Mouse (Mus musculus) frontal cortex, postnatal 14 days (tissue): Measurements from ENCODE around the gene Tmem119.

ENCODE experiments used
- DNase-seq, 2 experiments: peaks; one replicate each; pipeline ENCODE4 v3.0.0; 2022; ENCODE audit warnings: low spot score in 2 of 2

Gene Tmem119

DNA sequence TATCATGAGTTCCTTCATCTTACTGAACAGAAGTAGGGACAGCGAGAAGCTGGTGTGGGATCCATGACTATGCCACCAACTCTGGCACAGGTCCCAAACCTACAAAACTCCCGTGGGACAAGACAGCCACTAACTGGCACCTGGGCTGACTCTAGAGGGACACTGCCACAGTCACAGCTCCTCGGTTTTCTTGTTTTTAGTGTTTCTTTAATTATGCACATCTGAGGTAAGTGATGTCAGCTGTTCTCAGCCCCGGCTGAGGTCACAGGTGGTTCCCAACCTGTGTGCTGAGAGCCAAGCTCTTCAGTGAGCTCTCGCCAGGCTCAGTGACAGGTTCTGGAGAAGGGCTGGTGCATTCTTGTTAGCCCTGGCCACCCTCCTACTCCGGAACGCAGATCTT, 35.9 kb downstream of the Tmem119 start:
- no peak for DNase-seq

DNA sequence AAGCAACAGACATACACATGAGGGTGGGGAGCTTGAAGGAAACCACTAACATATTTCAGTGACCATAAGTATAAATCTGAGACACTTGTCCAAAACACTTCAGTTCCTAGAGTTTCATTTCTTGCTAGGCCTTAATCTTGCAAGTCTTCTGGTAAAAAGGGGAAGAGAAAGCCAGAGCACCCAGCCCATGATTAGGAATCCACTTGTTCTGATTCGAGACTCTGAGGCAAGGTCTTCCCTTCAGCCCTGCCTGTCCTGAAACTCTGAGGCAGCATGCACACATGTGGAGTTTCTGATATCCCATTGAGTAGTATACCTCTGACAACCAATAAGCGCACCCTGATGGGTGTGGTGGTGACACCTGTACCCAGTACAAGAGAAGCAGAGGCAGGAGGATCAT, 38.7 kb downstream of the Tmem119 start:
- no peak for DNase-seq

DNA sequence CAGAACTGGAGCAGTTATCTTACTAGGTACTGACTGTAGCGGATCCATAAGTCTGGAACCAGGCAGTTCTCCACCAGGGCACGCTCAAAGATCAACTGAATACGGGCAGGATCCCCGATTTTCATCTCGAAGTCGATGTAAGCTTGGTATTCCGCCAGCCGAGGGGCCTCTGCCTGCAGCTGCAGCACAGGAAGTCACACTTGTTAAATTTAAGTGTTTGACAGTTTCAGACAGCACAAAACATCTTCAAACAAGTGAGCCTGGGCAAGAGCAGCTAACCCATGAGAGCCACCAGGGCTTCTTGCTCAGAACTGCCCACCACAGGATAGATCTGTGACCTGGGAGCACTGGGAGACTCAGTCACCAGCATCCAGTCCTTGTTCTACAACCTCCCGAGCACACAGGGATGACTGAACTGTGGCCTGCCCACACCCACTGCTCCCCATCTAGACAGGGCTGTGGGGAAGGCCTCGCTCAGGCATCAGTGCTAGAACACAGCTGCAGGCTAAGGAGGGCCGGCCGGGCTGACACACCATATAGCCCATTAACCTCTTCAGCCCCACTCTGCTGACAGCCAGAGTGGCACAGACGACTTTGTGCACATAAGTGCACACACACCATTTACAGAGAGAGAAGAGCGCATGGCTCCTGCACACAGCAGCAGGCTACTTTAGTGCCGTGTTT, 44.8 kb downstream of the Tmem119 start:
- no peak for DNase-seq

DNA sequence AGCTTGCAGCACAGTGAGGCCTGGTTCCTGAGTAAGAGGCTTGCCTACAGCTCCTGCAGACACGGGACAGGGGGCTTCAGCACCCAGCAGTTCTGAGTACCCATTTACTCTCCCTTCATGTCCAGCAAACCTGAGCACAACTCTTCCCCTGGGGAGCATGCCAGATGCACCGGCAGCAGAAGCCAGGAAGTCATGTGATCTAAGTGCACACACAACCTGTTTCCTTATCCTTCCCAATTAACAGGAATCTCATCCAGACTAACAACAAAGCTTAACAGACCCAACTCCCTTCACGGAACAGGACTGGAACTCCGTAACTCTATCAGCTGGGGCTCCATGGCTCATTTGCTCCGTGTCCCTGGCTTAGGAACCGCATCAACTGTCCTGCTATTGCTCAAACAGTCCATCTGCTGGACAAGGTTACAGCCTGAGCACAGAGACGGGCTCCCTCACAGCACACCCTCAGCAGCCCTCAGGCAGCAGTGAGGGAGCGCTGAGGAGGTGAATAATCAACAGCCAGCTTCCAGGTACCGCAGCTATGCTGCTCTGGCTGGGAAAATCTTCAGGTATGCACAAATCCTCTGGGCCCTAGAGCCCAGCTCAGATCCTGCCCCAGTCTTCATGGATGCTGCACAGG, 48.7 kb downstream of the Tmem119 start:
- DNase-seq = no peak

DNA sequence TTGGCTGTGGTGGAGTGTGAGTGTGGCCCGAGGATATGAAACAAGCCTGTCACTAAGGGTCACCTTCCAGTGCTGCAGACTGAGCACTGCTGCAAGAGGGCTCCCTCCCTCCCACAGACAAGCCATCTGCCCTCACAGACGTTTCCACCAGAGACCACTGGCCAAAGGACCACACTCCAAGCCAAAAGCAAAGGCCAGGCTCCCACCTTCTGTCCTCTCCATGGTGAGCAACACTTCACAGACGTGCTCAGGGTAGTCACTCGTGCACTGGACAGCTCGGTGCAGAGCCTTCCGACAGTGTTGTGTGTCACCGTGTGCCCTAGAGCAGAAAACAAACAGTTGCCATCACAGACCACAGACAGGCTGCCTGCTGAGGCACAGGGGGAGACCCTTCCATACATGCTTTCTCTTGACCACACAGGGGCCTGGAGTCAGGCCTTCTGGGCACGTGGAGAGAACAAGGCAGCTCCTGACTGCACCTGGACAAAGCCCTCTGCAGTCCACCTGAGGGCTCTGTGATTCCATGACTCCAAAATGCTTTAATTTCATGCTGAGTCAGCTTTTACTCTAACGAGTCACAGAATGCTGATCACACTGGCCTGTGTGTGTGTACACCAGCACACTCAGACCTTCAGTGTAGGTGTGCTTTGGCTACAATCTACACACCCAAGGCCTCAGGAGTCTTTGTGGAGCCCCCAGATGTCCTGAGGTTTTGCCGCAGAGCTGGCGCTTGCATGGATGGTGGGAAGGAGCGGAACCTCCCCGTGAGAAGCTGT, 51.6 kb downstream of the Tmem119 start:
- no peak for DNase-seq

DNA sequence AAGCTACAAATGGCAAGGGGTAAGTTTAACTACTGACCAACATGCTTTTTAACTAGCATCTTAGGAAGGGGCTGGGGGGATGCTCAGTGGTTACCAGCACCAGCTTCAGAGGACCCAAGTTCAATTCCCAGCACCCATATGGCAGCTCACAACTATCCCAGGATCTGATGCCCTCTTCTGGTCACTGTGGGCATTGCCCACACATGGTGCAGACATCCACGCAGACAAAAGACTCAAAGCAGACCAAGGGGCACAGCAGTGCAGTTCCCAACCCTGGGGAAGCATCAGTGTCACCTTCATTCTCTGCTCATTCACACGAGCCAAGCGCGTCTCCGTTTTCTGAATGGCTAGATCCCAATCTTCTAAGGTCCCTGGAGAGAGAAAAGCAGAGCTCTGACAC, 52.7 kb downstream of the Tmem119 start:
- DNase-seq = no peak
